Mouse (Mus musculus): ENCODE measurements around the gene Retreg1.

Retreg1 gene

DNA sequence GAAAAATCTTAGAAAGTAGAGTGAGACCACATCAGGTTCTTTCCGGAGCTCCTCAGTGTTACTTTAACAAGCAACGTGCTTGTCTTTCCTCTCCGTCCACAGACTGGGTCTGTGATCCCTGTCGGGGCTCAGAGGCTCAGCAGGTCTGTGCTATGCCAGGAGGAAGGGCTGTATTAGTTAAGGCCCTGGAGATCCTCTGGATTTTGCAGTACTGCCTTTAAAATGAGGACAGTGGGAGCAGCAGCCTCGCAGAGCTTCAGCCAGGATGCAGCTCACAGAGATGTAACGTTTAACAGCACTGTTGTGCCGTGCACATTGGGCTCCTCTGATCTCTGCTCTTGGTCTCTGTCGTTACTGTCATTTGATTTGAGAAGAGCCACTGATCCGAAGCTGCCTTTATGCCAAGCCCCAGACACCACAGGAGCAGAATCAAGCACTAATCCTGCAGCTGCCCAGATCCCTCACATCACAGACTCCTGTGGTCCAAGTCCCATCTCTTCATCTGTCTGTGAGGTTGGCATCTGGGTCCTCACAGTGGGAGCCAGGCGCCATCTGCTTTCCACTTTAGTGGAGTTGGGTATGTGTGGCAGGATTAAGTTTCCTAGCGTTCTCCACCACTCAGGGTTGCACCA is 72.7 kb downstream of the Retreg1 start:
- DNase-seq (ENCODE audit: inconsistent age in 2 of 2, low spot score in 1 of 2): no peak

DNA sequence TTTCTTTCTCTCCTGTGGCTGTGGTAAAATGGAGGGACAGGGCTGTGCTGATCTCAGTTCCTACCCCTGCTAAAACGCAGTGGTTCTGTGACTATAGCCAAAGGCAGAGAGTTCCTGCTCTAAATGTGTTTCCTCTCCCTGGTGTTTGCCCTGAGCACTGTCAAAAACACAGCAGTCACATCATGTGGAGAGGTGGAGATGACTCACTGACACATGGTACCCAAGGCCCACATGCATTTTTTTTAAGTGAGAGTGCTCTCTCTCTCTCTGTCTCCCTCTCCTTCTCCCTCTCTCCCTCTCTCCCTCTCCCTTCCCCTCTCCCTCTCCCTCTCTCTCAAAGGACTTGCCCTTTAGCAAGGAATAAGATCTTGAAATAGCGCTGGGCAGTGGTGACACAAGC is 73.3 kb downstream of the Retreg1 start:
- DNase-seq (ENCODE audit: inconsistent age in 2 of 2, low spot score in 1 of 2): peak in 1 of 2 experiments; percentile 67

DNA sequence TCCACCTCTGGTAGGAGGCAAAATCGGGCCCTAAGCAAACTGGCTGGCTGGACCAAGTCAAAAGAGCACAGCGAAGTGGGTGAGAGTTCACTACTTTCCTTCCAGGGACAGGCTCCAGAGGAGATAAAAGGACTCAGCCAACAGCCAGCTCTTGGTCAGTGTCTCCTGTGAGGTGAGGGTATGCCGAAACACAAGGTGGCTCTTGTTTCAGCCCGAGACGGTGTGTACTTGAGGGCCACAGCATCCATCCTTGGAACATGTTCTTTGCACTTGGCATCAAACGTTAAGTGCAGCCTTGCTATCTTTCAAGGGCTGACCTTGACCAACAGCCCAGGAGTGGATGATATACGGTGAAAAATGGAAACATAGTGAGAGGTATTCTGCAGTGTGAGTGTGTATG is 75.7 kb downstream of the Retreg1 start:
- DNase-seq (ENCODE audit: inconsistent age in 2 of 2, low spot score in 1 of 2): peak; percentile 68 to 88

DNA sequence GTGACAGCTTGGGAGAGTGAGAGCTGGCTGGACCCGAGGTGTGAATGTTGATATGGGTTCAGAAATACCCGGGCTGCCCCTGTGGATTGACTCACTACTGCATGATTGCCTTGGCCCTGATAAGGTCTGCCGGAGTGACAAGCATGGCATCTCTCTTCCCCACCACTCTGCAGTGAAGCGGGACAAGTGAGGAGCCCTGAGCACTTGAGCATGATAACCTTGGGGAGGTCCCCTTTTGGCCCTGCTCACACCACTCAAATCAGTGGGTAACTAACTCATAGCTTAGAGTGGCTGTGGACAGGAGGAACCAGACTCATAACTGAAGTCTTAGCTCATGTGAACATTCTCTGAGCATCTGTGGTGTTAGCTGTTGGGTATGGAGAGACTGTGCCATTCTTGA is 77.0 kb downstream of the Retreg1 start:
- DNase-seq (ENCODE audit: inconsistent age in 2 of 2, low spot score in 1 of 2): peak in 1 of 2 experiments; percentile 69

DNA sequence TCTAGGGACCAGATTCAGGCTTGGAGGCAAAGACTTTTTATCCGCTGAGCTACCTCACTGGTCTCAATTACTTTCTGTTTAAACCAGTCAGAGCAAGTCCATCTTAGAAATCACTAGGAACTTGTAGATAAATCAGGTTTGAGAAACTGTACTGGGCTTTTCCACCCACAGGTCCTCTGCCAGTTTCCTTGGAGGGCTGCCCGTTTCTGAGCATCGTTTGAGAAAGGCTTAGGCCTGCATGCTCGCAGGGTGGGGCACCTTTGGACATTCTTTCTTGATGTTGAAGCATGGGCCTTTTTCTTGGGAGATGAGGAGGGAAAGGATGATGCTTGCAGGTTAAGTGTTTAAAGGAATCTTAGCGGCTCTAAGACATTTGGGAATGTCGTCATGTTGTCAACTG is 77.9 kb downstream of the Retreg1 start:
- DNase-seq (ENCODE audit: inconsistent age in 2 of 2, low spot score in 1 of 2): no peak

DNA sequence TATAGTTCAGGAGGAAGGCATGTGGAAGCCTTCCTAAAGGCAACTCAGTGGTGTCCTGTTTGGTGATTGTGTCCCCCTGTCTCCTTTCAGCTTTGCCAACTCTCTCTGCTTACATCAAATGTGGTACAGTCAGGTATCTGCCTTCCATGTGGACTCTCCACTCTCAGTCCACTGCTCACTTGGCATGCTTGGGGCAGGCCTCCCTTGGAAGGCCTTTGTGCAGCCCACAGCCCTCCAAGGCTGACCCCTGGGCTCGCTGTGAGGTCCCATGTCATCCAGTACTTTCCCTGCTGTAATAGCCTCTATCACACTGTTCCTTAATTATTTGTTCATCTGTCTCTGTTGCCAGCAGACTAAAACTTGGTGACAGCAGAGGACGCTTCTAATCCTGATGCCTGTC is 79.0 kb downstream of the Retreg1 start:
- DNase-seq (ENCODE audit: inconsistent age in 2 of 2, low spot score in 1 of 2): no peak

DNA sequence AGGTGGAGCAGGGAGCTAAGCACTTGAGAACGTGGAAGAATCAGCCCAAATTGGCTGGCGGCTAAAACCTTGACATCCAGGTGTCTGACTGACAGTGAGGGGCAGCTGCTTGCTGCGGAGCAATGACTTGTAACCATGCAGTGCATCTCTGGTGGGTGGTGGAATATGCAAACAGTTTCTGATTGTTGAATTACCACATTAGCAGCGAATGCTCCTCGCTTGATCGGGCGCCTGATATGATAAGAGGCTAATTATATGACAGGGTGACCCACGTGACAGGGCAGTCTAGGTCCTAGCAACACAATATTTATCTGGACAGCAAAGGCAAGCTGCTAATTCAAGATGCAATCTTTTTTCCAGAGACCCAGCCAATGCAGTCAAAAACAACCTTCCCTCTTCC is 80.9 kb downstream of the Retreg1 start:
- DNase-seq (ENCODE audit: inconsistent age in 2 of 2, low spot score in 1 of 2): peak in 1 of 2 experiments; percentile 43

DNA sequence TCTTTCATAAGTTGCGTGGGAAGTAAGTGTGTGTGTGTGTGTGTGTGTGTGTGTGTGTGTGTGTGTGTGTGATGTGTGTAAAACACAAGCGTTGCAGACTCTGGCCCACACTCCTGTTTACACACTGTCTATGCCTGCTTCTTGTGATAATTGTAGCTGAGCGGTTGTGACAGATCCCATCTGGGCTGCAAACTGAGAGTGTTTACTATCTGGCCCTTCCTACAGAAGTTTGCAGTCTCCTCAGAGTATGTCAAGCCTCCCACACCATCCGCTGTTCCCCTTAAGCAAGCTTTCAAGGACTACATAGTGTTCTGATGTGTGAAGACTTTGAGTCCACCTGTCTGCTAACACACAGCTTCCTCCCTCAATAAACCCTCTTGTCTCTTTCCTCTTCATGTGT is 83.2 kb downstream of the Retreg1 start:
- DNase-seq (ENCODE audit: inconsistent age in 2 of 2, low spot score in 1 of 2): peak in 1 of 2 experiments; percentile 31

DNA sequence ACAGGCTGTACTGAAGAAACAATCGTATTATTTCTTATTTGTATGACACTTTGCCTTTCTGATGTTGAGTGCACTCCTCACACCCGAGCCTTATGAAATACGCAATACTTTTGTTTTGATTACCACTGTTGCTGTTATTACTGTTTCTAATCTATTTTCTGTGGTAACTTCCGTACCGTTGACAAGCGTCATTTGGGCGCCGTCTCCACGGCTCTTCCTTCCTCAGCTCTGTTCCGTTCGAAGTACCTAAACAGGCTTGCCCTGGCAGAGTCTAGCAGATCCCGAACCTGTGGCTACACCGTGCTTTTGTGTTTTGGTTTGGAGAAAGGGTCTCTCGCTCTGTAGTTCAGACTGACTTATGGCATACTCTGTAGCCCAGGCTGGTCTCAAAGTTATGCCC is 84.1 kb downstream of the Retreg1 start:
- no peak for DNase-seq (ENCODE audit: inconsistent age in 2 of 2, low spot score in 1 of 2)

DNA sequence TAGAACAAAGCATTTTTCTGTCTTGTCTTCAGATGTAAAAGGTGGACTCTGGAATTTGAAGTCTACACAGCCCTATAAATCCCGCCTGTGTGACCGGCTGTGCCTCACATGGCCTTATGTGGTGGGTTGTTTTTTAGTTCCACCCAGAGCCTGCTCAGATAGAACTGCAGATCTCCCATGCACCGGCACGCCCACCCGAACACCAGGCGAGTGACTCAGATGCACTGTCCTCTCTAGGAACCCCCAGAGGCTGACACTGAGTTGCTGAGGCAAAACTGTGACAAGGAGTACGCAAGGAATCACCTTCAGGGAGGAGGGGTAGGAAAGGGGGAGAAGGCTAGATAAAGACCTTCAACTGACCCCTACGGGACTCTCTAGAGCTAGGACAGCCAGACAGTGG is 85.0 kb downstream of the Retreg1 start:
- peak in 1 of 2 experiments; percentile 46 for DNase-seq (ENCODE audit: inconsistent age in 2 of 2, low spot score in 1 of 2)

DNA sequence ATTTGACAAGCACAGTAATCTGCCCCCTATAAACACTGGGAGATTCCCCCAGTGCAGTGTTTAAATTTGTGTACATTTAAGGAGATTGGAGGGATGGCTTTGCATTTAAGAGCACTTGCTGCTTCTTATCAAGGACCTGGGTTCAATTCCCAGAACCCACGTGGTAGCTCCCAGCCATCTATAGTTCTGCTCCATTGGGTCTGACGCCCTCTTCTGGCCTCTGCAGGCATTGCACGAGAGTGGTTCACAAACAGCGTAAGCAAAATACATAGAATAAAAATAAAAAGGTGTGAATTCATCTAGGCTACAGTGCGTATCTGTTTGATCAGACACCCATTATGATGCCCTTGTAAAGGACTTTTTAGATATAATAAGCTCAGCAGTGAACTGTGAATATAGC is 85.9 kb downstream of the Retreg1 start:
- DNase-seq (ENCODE audit: inconsistent age in 2 of 2, low spot score in 1 of 2): peak in 1 of 2 experiments; percentile 55

DNA sequence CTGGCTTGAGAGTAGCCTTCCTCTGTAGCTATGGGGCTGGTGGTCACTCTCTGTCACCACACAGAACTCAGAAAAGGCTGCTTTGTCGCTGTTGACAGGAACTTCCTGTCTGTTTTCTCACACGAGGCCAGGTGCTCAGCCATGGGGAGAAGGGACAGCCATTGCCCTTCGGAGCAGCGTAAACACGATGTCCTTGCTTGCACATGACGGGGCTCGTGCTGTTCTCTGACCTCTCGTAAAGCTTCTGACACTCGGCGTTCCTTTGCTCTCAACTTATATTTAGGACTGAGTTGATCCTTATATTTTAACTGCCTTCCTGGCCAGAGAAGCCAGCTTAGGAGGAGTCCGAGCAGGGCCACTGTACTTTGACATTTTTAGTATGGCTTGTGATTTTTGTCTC is 86.5 kb downstream of the Retreg1 start:
- peak; percentile 51 to 73 for DNase-seq (ENCODE audit: inconsistent age in 2 of 2, low spot score in 1 of 2)

DNA sequence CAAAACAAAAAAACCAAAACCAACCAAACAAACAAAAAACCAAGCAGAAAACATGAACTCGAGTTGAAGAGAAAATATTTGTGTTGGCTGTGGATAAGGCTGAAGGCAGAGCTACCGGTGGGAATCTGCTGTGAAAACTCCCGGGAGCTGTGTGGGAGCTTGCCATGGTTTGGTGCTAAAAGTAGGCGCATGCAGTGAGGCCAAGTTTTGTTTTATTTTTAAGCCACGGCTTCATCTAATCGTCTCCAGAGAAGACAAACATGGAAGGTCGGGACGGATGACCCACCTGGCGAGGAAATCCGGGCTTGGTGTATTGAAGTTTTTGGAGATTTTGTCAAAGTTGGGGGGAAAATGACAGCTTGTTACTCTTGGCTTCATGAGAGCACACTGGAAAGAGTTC is 87.0 kb downstream of the Retreg1 start:
- DNase-seq (ENCODE audit: inconsistent age in 2 of 2, low spot score in 1 of 2): peak in 1 of 2 experiments; percentile 38

DNA sequence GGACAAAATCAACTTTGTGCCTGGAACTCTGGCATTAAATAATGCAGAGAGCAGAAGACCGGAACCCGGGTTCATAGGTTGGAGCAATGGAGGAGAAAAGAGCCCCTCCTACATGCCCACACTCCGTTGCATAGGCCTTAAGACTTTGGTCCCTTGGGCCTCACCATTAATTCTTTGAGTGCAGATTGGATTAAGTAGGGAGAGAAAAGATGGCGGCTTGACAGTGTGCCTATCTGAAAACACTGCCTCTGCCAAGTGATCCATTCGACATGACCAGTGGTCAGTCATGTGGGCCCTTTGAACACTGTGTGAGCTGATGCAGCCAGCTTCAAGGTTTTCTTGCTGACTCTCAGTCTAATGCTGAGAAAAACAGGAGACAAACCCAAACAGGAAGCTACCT is 87.7 kb downstream of the Retreg1 start:
- DNase-seq (ENCODE audit: inconsistent age in 2 of 2, low spot score in 1 of 2): no peak

DNA sequence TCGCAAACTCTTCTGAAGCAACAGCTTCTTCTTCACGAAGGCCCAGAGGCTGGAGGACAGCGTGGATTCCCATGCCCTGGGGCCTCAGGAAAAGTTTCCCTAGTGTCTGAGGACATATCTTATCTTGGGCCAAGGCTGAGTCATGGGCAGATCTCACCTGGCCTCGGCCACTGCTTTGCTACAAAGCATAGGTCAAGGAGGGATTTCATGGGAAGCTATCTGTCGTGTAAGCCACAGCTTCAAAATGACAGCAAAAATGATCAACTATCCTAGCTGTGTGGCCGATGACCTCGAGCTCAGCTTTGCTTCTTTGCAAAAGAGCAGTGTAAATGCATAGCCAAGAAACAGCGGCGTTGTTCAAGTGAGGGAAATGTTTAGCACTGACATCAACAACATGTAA is 89.5 kb downstream of the Retreg1 start:
- peak; percentile 82 to 95 for DNase-seq (ENCODE audit: inconsistent age in 2 of 2, low spot score in 1 of 2)

DNA sequence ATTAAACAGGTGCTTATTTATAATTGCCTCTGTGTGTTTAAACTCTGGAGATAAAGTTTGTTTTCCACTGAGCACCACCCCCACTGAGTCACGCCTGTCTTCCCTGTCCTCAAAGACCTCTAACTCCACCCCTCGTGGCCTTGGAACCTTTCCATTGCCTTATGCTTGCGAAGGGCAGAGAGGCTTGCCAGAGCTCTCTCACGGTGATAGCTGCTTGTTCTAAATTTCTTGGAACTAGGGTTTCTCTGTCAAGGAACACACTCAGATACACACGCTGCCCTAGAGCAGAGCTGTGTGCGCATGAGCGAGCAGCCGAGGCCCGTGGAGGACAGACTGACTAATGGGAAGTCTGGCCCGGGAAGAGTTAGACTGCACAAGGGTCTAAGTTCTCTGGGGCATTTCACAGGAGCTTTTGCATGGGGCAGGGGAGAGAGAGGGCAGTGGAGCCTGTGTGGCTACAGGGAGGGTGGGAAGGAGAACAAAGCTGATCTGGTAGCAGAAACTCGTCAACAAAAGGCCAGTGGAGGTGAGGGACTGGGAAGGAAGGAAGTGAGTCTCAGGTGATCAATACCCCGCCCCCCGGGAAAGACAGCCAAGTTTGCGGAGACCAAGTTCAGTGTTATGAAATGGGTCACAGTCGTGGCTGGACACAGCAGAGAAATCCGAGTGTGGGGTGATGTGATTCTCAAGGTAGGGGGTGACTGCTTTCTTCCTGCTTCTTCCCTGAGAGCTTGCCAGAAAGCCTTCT is 90.1 kb downstream of the Retreg1 start:
- DNase-seq (ENCODE audit: inconsistent age in 2 of 2, low spot score in 1 of 2): peak; percentile 95 to 98

DNA sequence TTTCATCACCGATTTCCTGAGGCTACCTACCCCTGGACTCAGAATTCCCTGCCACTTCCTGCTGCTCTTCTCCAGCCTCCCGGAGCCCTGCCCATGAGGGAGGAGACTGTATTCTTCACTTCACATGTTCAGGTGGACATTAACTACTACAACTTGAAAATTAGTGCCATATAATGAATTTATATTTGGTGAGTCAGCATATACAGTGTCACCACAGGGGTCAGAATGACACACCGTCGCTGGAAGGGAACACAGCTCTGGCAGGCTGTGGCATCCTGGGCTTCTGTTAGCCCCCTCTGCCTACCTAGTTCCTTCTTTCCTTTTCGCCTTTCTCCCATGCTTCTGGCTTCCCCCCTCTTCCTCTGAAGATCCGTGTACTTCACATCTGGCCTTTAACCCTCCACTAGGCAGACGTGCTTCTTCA is 90.7 kb downstream of the Retreg1 start:
- DNase-seq (ENCODE audit: inconsistent age in 2 of 2, low spot score in 1 of 2): no peak

DNA sequence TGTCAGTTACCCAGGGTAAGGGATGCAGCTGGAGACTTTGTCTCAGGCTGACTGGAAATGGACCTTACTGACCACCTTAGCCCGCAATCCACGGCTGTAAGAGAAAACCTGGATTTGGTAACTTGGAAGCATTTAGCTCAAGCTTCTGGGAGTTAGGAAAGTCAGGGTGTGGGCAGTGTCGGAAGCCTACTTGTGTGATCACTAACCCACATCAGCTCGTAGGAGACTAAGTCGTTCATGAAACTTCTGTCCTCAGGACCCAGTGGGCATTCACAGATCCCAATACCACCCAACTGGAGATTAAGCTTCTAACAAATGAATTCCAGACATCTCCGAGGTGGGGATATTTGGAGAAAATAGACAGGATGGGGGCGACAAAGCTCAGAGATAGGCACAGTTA is 91.4 kb downstream of the Retreg1 start:
- DNase-seq (ENCODE audit: inconsistent age in 2 of 2, low spot score in 1 of 2): peak in 1 of 2 experiments; percentile 70

DNA sequence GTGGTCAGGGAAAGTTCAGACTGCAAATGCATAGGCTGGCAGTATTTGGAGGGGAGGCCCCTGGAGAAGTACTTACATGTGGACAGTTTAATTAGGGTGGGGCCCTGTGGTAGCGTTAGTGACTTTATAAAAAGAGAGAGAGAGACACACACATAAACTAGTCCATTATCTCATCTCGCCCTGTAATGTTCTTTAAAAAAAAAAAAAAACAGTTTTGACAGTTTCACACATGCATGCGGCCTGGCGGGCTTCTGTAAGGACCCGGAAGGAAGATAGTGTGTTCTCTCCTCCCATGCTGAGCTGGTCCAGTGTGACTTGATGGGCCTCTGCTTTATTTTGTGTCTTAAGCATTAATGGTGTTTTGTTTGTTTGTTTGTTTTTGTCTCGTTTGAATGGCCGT is 95.5 kb downstream of the Retreg1 start:
- no peak for DNase-seq (ENCODE audit: inconsistent age in 2 of 2, low spot score in 1 of 2)

DNA sequence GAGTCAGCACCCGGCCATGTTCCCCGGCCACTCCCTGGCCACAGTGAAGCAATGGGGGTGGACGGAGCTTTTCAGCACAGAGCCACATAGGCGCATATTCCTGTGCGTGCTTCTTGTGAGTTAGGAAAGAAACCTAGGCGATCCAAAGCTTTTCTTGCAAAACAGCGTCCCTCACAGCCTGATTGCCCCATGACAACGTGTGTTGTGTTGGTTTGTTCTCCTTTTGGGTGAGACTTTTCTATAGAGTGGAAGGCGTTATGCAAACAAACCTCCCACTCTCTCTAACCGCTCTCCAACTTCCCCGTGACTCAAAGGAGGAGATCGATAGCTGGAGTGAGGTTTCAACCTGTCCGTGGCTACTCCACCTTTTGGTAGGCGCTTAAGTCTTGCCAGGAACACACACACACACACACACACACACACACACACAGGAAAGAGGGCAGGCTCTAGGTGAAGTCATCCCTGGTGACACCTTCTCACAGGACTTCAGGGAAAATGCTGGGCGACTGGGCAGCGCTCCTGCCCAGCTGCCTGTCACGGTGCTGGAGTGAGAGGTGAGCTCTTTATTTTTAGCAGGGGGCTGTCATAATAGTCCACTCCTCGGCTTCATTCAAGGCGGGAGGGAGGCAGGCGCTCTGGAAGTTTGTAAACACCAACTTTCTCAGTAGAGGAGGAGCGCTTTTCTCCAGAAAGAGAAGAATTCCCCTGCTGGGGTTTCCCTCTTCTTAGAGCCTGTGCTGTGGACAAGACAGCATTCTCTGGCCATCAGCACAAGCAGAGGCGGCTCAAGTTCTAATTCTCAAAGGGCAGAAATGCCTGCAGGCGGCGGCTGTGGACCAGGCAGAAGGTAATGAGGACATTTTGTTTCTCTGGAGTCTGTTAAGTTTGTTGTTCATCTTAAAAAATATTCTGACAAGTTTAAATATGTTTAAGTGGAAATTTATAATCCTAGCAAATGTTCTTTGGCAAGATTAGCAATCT is 97.7 kb downstream of the Retreg1 start:
- peak; percentile 52 to 87 for DNase-seq (ENCODE audit: inconsistent age in 2 of 2, low spot score in 1 of 2)

DNA sequence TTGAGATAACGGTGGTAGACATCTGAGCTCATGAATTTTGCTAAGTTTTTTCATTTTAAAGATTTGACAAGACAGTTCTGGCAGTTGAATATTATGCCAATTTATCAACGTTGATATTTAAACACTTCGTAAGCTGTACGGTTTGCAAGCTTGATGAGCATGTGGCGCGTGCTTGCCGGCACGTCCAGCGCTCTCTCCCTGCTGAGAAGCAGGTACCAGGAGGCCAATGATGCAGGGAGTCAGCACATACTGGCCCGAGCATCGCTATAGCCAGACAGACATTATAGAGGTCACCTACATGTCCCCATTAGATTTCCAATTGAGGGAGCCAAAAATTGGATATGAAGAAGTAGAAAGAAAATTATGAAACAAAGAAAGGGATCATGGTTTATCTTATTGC is 98.5 kb downstream of the Retreg1 start:
- DNase-seq (ENCODE audit: inconsistent age in 2 of 2, low spot score in 1 of 2): peak in 1 of 2 experiments; percentile 56

Data from adrenal gland, adult (tissue).